Mouse (Mus musculus) myocyte (in vitro differentiated cells): ENCODE data around the gene Tstd3.

Experiments used
- CEBPB ChIP-seq: IDR thresholded peaks from 2 replicates; pipeline ENCODE4 v1.6.1; 2011; ENCODE audit warnings: mild to moderate bottlenecking, moderate library complexity; ENCODE audit not compliant: poor library complexity, insufficient read depth, severe bottlenecking
- E2F4 ChIP-seq: IDR thresholded peaks from one replicate; pipeline ENCODE4 v1.6.1; 2011; ENCODE audit warnings: mild to moderate bottlenecking, control low read depth, moderate library complexity; ENCODE audit not compliant: insufficient read depth
- MAX ChIP-seq: IDR thresholded peaks from one replicate; pipeline ENCODE4 v1.6.1; 2011; ENCODE audit warnings: low read depth, mild to moderate bottlenecking, control low read depth
- MYOD1 ChIP-seq, 3 experiments: IDR thresholded peaks; one replicate each; pipeline ENCODE4 v1.6.1; 2011; ENCODE audit warnings: control low read depth in 2 of 3, low read depth in 2 of 3, mild to moderate bottlenecking in 2 of 3, moderate library complexity in 1 of 3; ENCODE audit not compliant: insufficient read length in 2 of 3, control insufficient read depth in 1 of 3
- MYOG ChIP-seq, 3 experiments: IDR thresholded peaks; one replicate each; pipeline ENCODE4 v1.6.1; 2011; ENCODE audit warnings: control low read depth in 2 of 3, low read depth in 2 of 3, mild to moderate bottlenecking in 2 of 3; ENCODE audit not compliant: insufficient read length in 2 of 3, control insufficient read depth in 1 of 3, insufficient read depth in 1 of 3
- POLR2A ChIP-seq: IDR thresholded peaks from one replicate; pipeline ENCODE4 v1.6.1; 2011; ENCODE audit warnings: low read depth, mild to moderate bottlenecking, control low read depth, moderate library complexity; ENCODE audit not compliant: insufficient read length
- POLR2AphosphoS2 ChIP-seq: IDR thresholded peaks from one replicate; pipeline ENCODE4 v1.6.1; 2011; ENCODE audit warnings: low read depth, control low read depth; ENCODE audit not compliant: insufficient read length
- REST ChIP-seq: IDR thresholded peaks from one replicate; pipeline ENCODE4 v1.6.1; 2011; ENCODE audit warnings: mild to moderate bottlenecking, control low read depth, moderate library complexity; ENCODE audit not compliant: insufficient read depth, insufficient read length
- SRF ChIP-seq: IDR thresholded peaks from one replicate; pipeline ENCODE4 v1.6.1; 2011; ENCODE audit warnings: low read depth; ENCODE audit not compliant: control insufficient read depth, insufficient read length
- TCF3 ChIP-seq: IDR thresholded peaks from one replicate; pipeline ENCODE4 v1.6.1; 2011; ENCODE audit warnings: low read depth, control low read depth; ENCODE audit not compliant: insufficient read length

DNA sequence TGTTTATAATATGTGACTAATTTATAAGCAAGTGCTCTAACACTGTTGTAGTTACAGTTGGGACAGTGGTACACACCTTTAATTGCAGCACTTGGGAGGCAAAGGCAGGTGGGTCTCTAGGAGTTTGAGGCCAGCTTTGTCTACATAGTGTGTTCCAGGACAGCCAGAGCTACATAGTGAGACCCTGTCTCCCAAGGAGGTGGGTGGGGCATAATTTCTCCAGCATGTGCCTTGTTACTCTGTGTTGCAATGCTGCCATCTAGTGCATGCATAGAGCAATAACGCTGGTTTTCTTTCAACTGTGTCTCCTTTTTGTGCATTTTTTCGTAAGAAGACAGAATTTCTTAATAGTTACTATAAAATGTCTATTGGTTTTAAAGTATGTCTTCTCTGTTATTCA, 47.0 kb upstream of the Tstd3 start:
- TF ChIP-seq CEBPB (no peak), POLR2A (no peak), POLR2AphosphoS2 (no peak), TCF3 (no peak), MYOG (IDR thresholded peaks at IDR 0.05; ENCODE audit: control insufficient read depth in 1 of 3, insufficient read depth in 1 of 3, insufficient read length in 2 of 3, low read depth in 2 of 3) (no peak), E2F4 (no peak), SRF (no peak), REST (no peak), MAX (no peak), MYOD1 (IDR thresholded peaks at IDR 0.05; ENCODE audit: control insufficient read depth in 1 of 3, insufficient read length in 2 of 3, low read depth in 2 of 3) (no peak)
